Mouse (Mus musculus): Measurements from ENCODE around the gene Polr2l. TPM values are rescaled to one million over a fixed set of nuclear protein-coding genes. Genes with fewer than 3 reads are reported as not detected.
"Not testable (repeated sequence)": the region's sequence is repeated elsewhere in the genome, so short reads cannot be mapped to it uniquely, and the experiment has no call there.

The Polr2l gene
- total RNA-seq, 4 experiments from 2014 or later: 32.2 to 42.4 (median 33.2) TPM

- DNase-seq (ENCODE audit: low spot score in 2 of 2): no peak
Observed at GRCm38 (mm10) chr7:141451928-141452327, 23.0 kb downstream of the Polr2l start.

- peak; percentile 93 to 94 for DNase-seq (ENCODE audit: low spot score in 2 of 2)
Observed at GRCm38 (mm10) chr7:141447110-141447991, 27.6 kb downstream of the Polr2l start, which contains the start of gene Rplp2. Gene Rplp2 (plus strand): TSS chr7:141447370.

GRCm38 (mm10) chr7:141446374-141446773 lies 28.6 kb downstream of the Polr2l start:
- not testable (repeated sequence) for DNase-seq (ENCODE audit: low spot score in 2 of 2)

- DNase-seq (ENCODE audit: low spot score in 2 of 2): no peak
Observed at GRCm38 (mm10) chr7:141443828-141444237, 31.1 kb downstream of the Polr2l start, which contains the start of gene Pidd1. Gene Pidd1 (minus strand): TSS chr7:141444025.

GRCm38 (mm10) chr7:141443081-141443821 lies 31.7 kb downstream of the Polr2l start:
- DNase-seq (ENCODE audit: low spot score in 2 of 2): no peak

GRCm38 (mm10) chr7:141442199-141442598 lies 32.7 kb downstream of the Polr2l start:
- no peak for DNase-seq (ENCODE audit: low spot score in 2 of 2)

GRCm38 (mm10) chr7:141441460-141441859 lies 33.5 kb downstream of the Polr2l start:
- DNase-seq (ENCODE audit: low spot score in 2 of 2): no peak

- no peak for DNase-seq (ENCODE audit: low spot score in 2 of 2)
Observed at GRCm38 (mm10) chr7:141440613-141441012, 34.3 kb downstream of the Polr2l start.

- no peak for DNase-seq (ENCODE audit: low spot score in 2 of 2)
Observed at GRCm38 (mm10) chr7:141439811-141440210, 35.1 kb downstream of the Polr2l start.

- DNase-seq (ENCODE audit: low spot score in 2 of 2): no peak
Observed at GRCm38 (mm10) chr7:141439140-141439679, 35.7 kb downstream of the Polr2l start.

- no peak for DNase-seq (ENCODE audit: low spot score in 2 of 2)
Observed at GRCm38 (mm10) chr7:141438201-141438968, 36.5 kb downstream of the Polr2l start.

- peak; percentile 71 to 72 for DNase-seq (ENCODE audit: low spot score in 2 of 2)
Observed at GRCm38 (mm10) chr7:141437178-141438120, 37.5 kb downstream of the Polr2l start, which contains the start of gene Slc25a22. Gene Slc25a22 (minus strand): TSS chr7:141437892.

GRCm38 (mm10) chr7:141436523-141436892 lies 38.4 kb downstream of the Polr2l start:
- no peak for DNase-seq (ENCODE audit: low spot score in 2 of 2)

- no peak for DNase-seq (ENCODE audit: low spot score in 2 of 2)
Observed at GRCm38 (mm10) chr7:141435856-141436522, 38.9 kb downstream of the Polr2l start.

- no peak for DNase-seq (ENCODE audit: low spot score in 2 of 2)
Observed at GRCm38 (mm10) chr7:141435129-141435855, 39.6 kb downstream of the Polr2l start.

- peak in 1 of 2 experiments; percentile 73 for DNase-seq (ENCODE audit: low spot score in 2 of 2)
Observed at GRCm38 (mm10) chr7:141434464-141434863, 40.5 kb downstream of the Polr2l start.

- no peak for DNase-seq (ENCODE audit: low spot score in 2 of 2)
Observed at GRCm38 (mm10) chr7:141433517-141434400, 41.2 kb downstream of the Polr2l start.

Measured in left cerebral cortex, adult 8-10 months (tissue).